Mouse (Mus musculus) CH12.LX (cell line): Measurements from ENCODE around the gene Vmo1. TPM values are rescaled to one million over a fixed set of nuclear protein-coding genes. Genes with fewer than 3 reads are reported as not detected.

Experiments
- DNase-seq: peaks from one replicate; pipeline ENCODE4 v3.0.0-alpha.2; 2013; ENCODE audit errors: extremely low read depth
- H3K27ac ChIP-seq: 2 replicates; pipeline ENCODE4 v1.5.1; 2012; ENCODE audit warnings: low read depth, mild to moderate bottlenecking, control low read depth, moderate library complexity; ENCODE audit not compliant: insufficient read depth
- H3K27me3 ChIP-seq: replicated peaks from 2 replicates; pipeline ENCODE3; 2012; ENCODE audit warnings: inconsistent platforms
- H3K36me3 ChIP-seq, 2 experiments: replicated peaks in 1 of 2; 2 replicates each; pipeline versions ENCODE3 to v1.6.1; 2012; ENCODE audit warnings: inconsistent platforms in 1 of 2, low read length in 1 of 2, mild to moderate bottlenecking in 1 of 2, mixed read lengths in 1 of 2, moderate library complexity in 1 of 2; ENCODE audit not compliant: control insufficient read depth in 1 of 2, insufficient read depth in 1 of 2
- H3K4me1 ChIP-seq, 2 experiments: 2 replicates each; pipeline ENCODE4 v1.6.1; 2012; ENCODE audit warnings: inconsistent platforms in 1 of 2, moderate library complexity in 1 of 2; ENCODE audit not compliant: insufficient read depth in 2 of 2, control insufficient read depth in 1 of 2
- H3K4me2 ChIP-seq: 2 replicates; pipeline ENCODE4 v1.6.1; 2012; ENCODE audit warnings: low read depth, mild to moderate bottlenecking, control low read depth; ENCODE audit not compliant: poor library complexity, insufficient read depth, severe bottlenecking
- H3K4me3 ChIP-seq, 3 experiments: fragments of 150-350 bp in 1 of 3; sonication (generic) in 1 of 3; replicated peaks in 1 of 3; 2 replicates each; pipeline versions ENCODE3 to v1.5.1; 2011 to 2012; ENCODE audit warnings: low read depth in 2 of 3, low read length in 2 of 3, mild to moderate bottlenecking in 2 of 3, moderate library complexity in 2 of 3, control low read depth in 1 of 3, improper control_type of control experiment in 1 of 3, inconsistent platforms in 1 of 3, mixed read lengths in 1 of 3; ENCODE audit not compliant: poor library complexity in 1 of 3
- H3K79me2 ChIP-seq: replicated peaks from 2 replicates; pipeline ENCODE4 v1.6.1; 2012; ENCODE audit warnings: mild to moderate bottlenecking, moderate library complexity; ENCODE audit not compliant: control insufficient read depth, poor library complexity, insufficient read depth, severe bottlenecking; ENCODE audit errors: extremely low read depth
- H3K9ac ChIP-seq: 2 replicates; pipeline ENCODE4 v1.6.1; 2012; ENCODE audit warnings: low read depth, mild to moderate bottlenecking, control low read depth, moderate library complexity; ENCODE audit not compliant: insufficient read depth
- H3K9me3 ChIP-seq: replicated peaks from 2 replicates; pipeline ENCODE3; 2012; ENCODE audit warnings: low read length, inconsistent platforms, mixed read lengths
- CHD1 ChIP-seq: IDR thresholded peaks from 2 replicates; pipeline ENCODE4 v1.6.1; 2012; ENCODE audit warnings: low read depth, low read length, improper control_type of control experiment, inconsistent platforms
- CHD2 ChIP-seq: IDR thresholded peaks from 2 replicates; pipeline ENCODE4 v1.6.1; 2011; ENCODE audit warnings: low read length, improper control_type of control experiment
- E2F4 ChIP-seq: IDR thresholded peaks from 2 replicates; pipeline ENCODE4 v1.6.1; 2011; ENCODE audit warnings: low read depth, low read length, improper control_type of control experiment; ENCODE audit not compliant: insufficient replicate concordance
- ELF1 ChIP-seq: IDR thresholded peaks from 2 replicates; pipeline ENCODE4 v1.6.1; 2014; ENCODE audit warnings: low read depth, mild to moderate bottlenecking, inconsistent platforms, low read length, improper control_type of control experiment
- EP300 ChIP-seq: IDR thresholded peaks from 2 replicates; pipeline ENCODE4 v1.6.1; 2011; ENCODE audit warnings: low read length, improper control_type of control experiment
- ETS1 ChIP-seq: conservative IDR thresholded peaks from 2 replicates; pipeline ENCODE4 v1.6.1; 2012; ENCODE audit warnings: low read depth, mild to moderate bottlenecking, inconsistent platforms, low read length, improper control_type of control experiment, moderate library complexity
- GABPA ChIP-seq: IDR thresholded peaks from 2 replicates; pipeline ENCODE4 v1.6.1; 2012; ENCODE audit warnings: low read depth, low read length, improper control_type of control experiment, inconsistent platforms; ENCODE audit not compliant: insufficient replicate concordance
- HCFC1 ChIP-seq: IDR thresholded peaks from 2 replicates; pipeline ENCODE4 v1.6.1; 2012; ENCODE audit warnings: low read depth, mild to moderate bottlenecking, inconsistent platforms, low read length, improper control_type of control experiment
- IRF4 ChIP-seq: IDR thresholded peaks from 2 replicates; pipeline ENCODE4 v1.6.1; 2014; ENCODE audit warnings: low read depth, mild to moderate bottlenecking, inconsistent platforms, low read length, improper control_type of control experiment
- JUND ChIP-seq: conservative IDR thresholded peaks from 2 replicates; pipeline ENCODE4 v1.6.1; 2011; ENCODE audit warnings: low read depth, low read length, improper control_type of control experiment
- MAFK ChIP-seq: IDR thresholded peaks from 2 replicates; pipeline ENCODE4 v1.6.1; 2011; ENCODE audit warnings: low read length, improper control_type of control experiment; ENCODE audit not compliant: insufficient replicate concordance
- MAX ChIP-seq: IDR thresholded peaks from 2 replicates; pipeline ENCODE4 v1.6.1; 2011; ENCODE audit warnings: low read length, improper control_type of control experiment
- MAZ ChIP-seq: IDR thresholded peaks from 2 replicates; pipeline ENCODE4 v1.6.1; 2012; ENCODE audit warnings: low read depth, mild to moderate bottlenecking, inconsistent platforms, low read length, improper control_type of control experiment, moderate library complexity
- MYC ChIP-seq: IDR thresholded peaks from 2 replicates; pipeline ENCODE4 v1.6.1; 2011; ENCODE audit warnings: low read depth, mild to moderate bottlenecking, improper control_type of control experiment, low read length
- NELFE ChIP-seq: IDR thresholded peaks from 2 replicates; pipeline ENCODE4 v1.6.1; 2011; ENCODE audit warnings: low read depth, low read length, improper control_type of control experiment
- NRF1 ChIP-seq: IDR thresholded peaks from 2 replicates; pipeline ENCODE4 v1.6.1; 2014; ENCODE audit warnings: low read depth, mild to moderate bottlenecking, inconsistent platforms, low read length, improper control_type of control experiment, moderate library complexity
- POLR2A ChIP-seq: IDR thresholded peaks from 2 replicates; pipeline ENCODE4 v1.6.1; 2011; ENCODE audit warnings: low read depth, mild to moderate bottlenecking, improper control_type of control experiment, low read length
- RAD21 ChIP-seq: IDR thresholded peaks from 2 replicates; pipeline ENCODE4 v1.6.1; 2011; ENCODE audit warnings: low read depth, mild to moderate bottlenecking, low read length, improper control_type of control experiment, moderate library complexity
- RCOR1 ChIP-seq: conservative IDR thresholded peaks from 2 replicates; pipeline ENCODE4 v1.6.1; 2012; ENCODE audit warnings: low read depth, mild to moderate bottlenecking, inconsistent platforms, low read length, improper control_type of control experiment
- SIN3A ChIP-seq: IDR thresholded peaks from 2 replicates; pipeline ENCODE4 v1.6.1; 2012; ENCODE audit warnings: low read length, improper control_type of control experiment, inconsistent platforms
- SMC3 ChIP-seq: IDR thresholded peaks from 2 replicates; pipeline ENCODE4 v1.6.1; 2011; ENCODE audit warnings: low read depth, low read length, improper control_type of control experiment
- TBP ChIP-seq: conservative IDR thresholded peaks from 2 replicates; pipeline ENCODE4 v1.6.1; 2011; ENCODE audit warnings: low read depth, low read length, improper control_type of control experiment
- TCF12 ChIP-seq: IDR thresholded peaks from 2 replicates; pipeline ENCODE4 v1.6.1; 2014; ENCODE audit warnings: low read depth, mild to moderate bottlenecking, inconsistent platforms, low read length, improper control_type of control experiment
- USF1 ChIP-seq: IDR thresholded peaks from 2 replicates; pipeline ENCODE4 v1.6.1; 2014; ENCODE audit warnings: low read depth, mild to moderate bottlenecking, inconsistent platforms, low read length, improper control_type of control experiment
- USF2 ChIP-seq: conservative IDR thresholded peaks from 2 replicates; pipeline ENCODE4 v1.6.1; 2011; ENCODE audit warnings: low read depth, low read length, improper control_type of control experiment
- ZC3H11A ChIP-seq: IDR thresholded peaks from 2 replicates; pipeline ENCODE4 v1.6.1; 2012; ENCODE audit warnings: low read depth, mild to moderate bottlenecking, inconsistent platforms, low read length, improper control_type of control experiment
- ZKSCAN1 ChIP-seq: IDR thresholded peaks from 2 replicates; pipeline ENCODE4 v1.6.1; 2012; ENCODE audit warnings: low read depth, inconsistent platforms, low read length, improper control_type of control experiment, borderline replicate concordance
- ZNF384 ChIP-seq: IDR thresholded peaks from 2 replicates; pipeline ENCODE4 v1.6.1; 2012; ENCODE audit warnings: low read depth, low read length, improper control_type of control experiment, inconsistent platforms
- dilution Hi-C: fragments of 300-500 bp; cut with MboI; formaldehyde crosslinking; loops from 2 replicates; pipeline ENCODE4 v1.14.3; 2020; ENCODE audit warnings: low sequenced_read_pairs; ENCODE audit not compliant: extremely low pct_unique_long_range_greater_than_20kb, extremely low pct_ligation_motif_present
- in situ Hi-C: fragments of 300-500 bp; cut with MboI; formaldehyde crosslinking; loops from 3 replicates; pipeline ENCODE4 v1.14.3; 2019; ENCODE audit warnings: low sequenced_read_pairs, low pct_ligation_motif_present, low pct_unique_long_range_greater_than_20kb, mixed read lengths
- polyA plus RNA-seq: library from polyadenylated mRNA; unstranded; fragments of >175 nt; gene quantifications from 2 replicates; pipeline ENCODE4 v1.2.1, GENCODE M21; 2012; ENCODE audit warnings: low read depth; ENCODE audit not compliant: insufficient read length
- total RNA-seq, 2 experiments: library from RNA; depleted of rRNA; stranded (reverse); fragments of 300-350 nt in 1 of 2; fragments of >200 nt in 1 of 2; gene quantifications; 2 replicates each; pipeline ENCODE4 v1.2.3; 2012 to 2014

The Vmo1 gene
- total and polyA plus RNA-seq, 3 experiments = 0.36 to 0.70 TPM; not detected in 1

- no peak overlapping the region for H3K27ac ChIP-seq
- dilution Hi-C loops = no loop called here
Measured at GRCm38 (mm10) chr11:70520178-70520769, 5.9 kb upstream of the Vmo1 start.

DNA sequence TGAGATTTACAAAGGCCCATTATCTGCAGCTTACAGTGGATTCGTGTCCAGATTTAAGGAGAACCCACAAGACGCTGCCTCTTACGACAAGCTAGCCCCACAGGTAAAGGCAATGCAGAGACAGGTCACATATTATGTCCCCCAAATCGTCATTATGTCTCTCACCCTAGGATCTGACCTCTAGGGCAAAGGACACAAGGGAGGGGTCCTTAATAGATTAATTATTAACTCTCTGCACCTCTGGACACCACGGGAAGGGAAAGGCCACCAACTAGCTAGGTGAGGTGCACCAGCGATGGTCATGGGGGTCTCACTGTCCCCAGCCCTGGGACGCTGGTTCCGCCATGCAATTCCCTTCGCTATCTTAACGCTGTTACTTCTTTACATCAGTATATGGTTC is 4.5 kb upstream of the Vmo1 start, which contains the start of gene Gltpd2:
Gltpd2 (plus strand) TSS at position 274 of the 400 bp plus-strand sequence.
- Histone ChIP-seq H3K27me3 (no peaks in the 10 kb centered on the region), H3K9ac (no peak within 1 kb of the TSS), H3K79me2 (no peaks in the 10 kb centered on the region), H3K27ac (no peak within 1 kb of the TSS), H3K36me3 (no peaks in the 10 kb centered on the region), H3K4me3 (no peak within 1 kb of the TSS), H3K9me3 (no peaks in the 10 kb centered on the region), H3K4me2 (no peak within 1 kb of the TSS), H3K4me1 (peaks cover 5 to 22% of the 10 kb centered on the region in 2 experiments)
- in situ Hi-C loops (loop anchor here (5.0 kb wide), 2 partner anchors 88 to 243 kb away; partner anchors contain the start of gene Zfp3), dilution Hi-C loops (no loop called here)
- TF ChIP-seq IRF4 (no peak), TBP (no peak), NELFE (no peak), MAFK (no peak), ZC3H11A (no peak), GABPA (no peak), POLR2A (no peak), MYC (no peak), RAD21 (no peak), MAZ (no peak), RCOR1 (no peak), CHD2 (no peak), CHD1 (no peak), ELF1 (no peak), NRF1 (no peak), MAX (no peak), ZNF384 (no peak), ZKSCAN1 (no peak), EP300 (no peak), HCFC1 (no peak)
- no peak for DNase-seq

More at GRCm38 (mm10) chr11:70520178-70520769, 5.9 kb upstream of the Vmo1 start:
- in situ Hi-C loops = no loop called here
- H3K9ac ChIP-seq = no peak overlapping the region
- H3K4me2 ChIP-seq = no peak overlapping the region
- H3K27me3 ChIP-seq = no peaks in the 10 kb centered on the region
- H3K9me3 ChIP-seq = no peaks in the 10 kb centered on the region
- H3K4me1 ChIP-seq = peaks cover 0 to 9% of the 10 kb centered on the region in 2 experiments; a peak in 1 of 4 replicates
- TF ChIP-seq TBP = no peak
- TF ChIP-seq RCOR1 = no peak
- no peak; the same call in 1 of the 2 replicates for TF ChIP-seq SMC3
- no peak for TF ChIP-seq CHD1
- no peak for TF ChIP-seq MAZ
- no peak for TF ChIP-seq EP300
- no peak for TF ChIP-seq SIN3A
- no peak for TF ChIP-seq TCF12
- no peak for TF ChIP-seq USF1
- TF ChIP-seq NRF1 = no peak
- TF ChIP-seq JUND = no peak
- no peak for TF ChIP-seq E2F4
- TF ChIP-seq USF2 = no peak
- TF ChIP-seq ETS1 = no peak
- no peak for TF ChIP-seq ZKSCAN1
- TF ChIP-seq POLR2A = no peak
- H3K79me2 ChIP-seq = peaks cover under 1% of the 10 kb centered on the region; the same call in 1 of the 2 replicates
- H3K36me3 ChIP-seq = no peaks in the 10 kb centered on the region
- DNase-seq = no peak
- no peak overlapping the region for H3K4me3 ChIP-seq
